Mouse (Mus musculus): ENCODE measurements at regions not wholly inside any gene's neighbourhood (a gene's known extent, or its start where the extent isn't known, plus 50 kb on each side); places are given as distances from the start of the nearest gene placed in this dataset.
A peak's percentile ranks its signal among the peaks of the same experiment; 100 is the strongest.

DNA sequence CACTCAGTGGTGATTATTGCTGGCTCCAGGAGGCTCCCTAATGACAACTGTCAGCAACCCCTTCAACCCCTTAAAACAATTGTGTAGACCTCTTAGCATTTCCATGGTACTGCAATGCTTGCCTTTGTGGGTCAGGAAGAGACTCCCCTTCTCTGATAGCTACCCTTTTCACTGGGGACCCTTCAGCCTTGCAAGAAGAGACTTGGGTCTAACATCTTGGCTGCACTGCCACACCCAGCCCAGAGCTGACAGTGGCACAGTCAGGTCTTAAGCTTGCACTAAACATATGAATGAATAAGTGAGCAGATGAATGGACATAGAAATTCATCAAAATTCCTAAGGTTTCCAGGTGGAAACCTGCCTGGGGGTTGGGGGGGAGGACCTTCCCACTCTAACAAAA, 209.0 kb downstream of the Insig2 start:
- ATAC-seq (ENCODE audit: insufficient number of reproducible peaks, low FRiP score, low TSS enrichment), result no peak

DNA sequence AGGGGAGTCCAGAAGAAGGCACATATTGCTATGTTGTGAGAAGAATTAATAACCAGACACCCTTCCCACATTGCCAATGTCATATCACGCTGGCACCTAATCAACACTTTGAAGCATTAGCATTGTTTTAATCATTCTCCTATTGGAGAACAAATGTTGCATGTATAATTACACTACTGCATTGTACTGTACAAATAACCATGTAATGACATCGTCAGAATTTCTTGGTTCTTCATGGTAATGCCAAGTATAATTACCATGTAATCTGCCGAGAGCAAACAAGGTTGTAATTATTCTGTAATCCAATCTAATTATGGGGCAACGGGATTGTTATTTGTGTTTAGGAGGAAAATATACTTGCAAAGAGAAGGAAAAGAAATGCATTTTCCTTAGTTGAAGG, 196.1 kb downstream of the Insig2 start:
- ATAC-seq (ENCODE audit: insufficient number of reproducible peaks, low FRiP score, low TSS enrichment), result no peak

DNA sequence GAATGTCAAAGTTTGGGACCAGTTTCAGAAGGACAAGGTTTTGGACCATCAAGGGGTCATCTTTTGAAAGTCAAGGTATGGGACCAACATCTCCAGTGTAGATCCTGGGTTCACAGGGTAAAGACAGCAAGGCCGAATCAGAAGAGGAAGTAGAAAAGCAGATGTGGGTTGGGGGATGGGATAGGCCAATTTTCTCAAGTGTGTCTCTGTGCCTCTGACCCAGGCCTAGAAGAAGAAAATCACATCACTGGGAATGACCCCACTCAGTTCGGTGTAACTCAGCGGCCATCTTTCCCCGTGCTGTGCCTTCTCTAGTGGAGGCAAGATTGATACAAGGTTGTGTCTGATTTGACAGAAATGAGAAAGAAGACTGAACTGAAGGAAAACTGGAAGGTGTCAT, 195.5 kb downstream of the Insig2 start:
- ATAC-seq (ENCODE audit: insufficient number of reproducible peaks, low FRiP score, low TSS enrichment), result no peak

- ATAC-seq (ENCODE audit: insufficient number of reproducible peaks, low FRiP score, low TSS enrichment), result no peak
Observed at GRCm38 (mm10) chr1:121144981-121145380, 187.4 kb downstream of the Insig2 start.

DNA sequence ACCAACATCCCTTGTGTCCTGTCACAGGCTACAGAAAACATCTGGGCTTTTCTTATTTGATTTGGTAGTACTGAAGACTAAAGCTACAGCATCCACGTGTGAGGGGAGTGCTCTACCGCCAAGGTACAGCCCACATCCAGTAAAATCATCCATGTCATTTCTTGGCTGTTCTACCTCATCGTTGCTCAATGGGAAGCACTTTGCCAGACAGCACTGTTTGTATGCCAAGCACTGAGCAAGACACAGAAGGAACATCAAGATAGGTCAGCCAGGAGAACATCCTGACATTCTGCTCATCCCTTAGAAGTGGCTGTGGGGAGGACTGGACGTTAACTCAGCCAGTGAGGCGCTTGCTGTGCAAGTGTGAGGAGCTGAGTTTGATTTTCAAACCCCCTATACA, 178.9 kb downstream of the Insig2 start:
- ATAC-seq (ENCODE audit: insufficient number of reproducible peaks, low FRiP score, low TSS enrichment), result no peak

DNA sequence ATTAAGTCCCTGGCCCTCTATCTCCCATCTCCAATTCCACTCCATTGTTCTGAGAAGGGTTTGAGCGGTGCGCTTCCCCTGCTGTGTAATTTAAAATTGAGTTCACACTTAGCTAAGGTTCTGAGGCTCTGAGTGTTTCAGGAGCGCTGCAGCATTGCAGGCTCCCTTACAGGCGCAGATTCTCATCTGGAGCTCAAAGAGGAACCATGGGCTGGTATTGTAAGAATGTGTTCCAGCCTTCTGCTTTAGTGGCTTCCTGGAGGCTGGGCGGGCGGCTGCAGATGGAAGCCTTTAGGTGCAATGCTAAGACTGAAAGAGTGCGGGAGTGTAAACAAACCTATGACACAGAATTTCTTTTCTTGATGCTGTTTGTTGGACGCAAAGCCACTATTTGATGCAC, 177.8 kb downstream of the Insig2 start:
- ATAC-seq (ENCODE audit: insufficient number of reproducible peaks, low FRiP score, low TSS enrichment), result no peak

DNA sequence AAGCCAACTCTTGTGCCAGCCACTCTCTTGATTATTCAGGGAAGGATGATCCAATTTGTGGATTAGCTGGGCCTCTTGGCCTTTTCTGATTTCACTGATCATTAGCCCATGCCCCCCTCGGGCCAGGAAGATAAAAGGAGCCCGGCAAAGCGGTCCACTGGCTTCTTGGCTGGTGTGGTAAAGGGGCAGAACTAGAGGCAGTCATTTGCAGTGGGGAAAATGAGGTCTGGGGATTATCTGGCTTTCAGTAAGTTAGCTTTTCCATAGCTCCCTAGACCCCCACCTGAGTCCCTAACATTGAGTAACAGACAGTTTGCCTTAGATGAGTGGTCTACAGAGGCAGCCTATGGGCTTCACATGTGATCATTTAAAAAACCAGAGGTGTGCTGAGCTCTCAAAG, 163.7 kb downstream of the Insig2 start:
- no peak for ATAC-seq (ENCODE audit: insufficient number of reproducible peaks, low FRiP score, low TSS enrichment)

DNA sequence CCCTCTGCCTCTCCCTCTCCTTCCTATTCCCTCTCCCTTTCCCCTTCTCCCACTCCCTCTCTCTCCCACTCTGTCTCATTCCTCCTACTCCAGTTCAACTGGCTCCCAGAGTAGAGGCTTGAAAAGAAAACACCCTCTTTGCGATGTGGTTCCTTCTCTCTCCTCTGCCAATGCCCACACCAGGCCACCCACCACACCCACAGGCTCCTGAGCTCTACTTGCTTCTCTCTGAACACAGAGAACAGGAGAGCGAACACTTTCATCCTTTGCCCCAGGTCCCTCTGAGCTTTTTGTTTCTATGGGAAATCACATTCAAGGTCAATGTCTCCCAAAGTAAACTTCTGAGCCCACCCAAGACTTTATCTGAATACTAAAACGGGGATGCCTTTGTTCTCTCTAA, 155.8 kb downstream of the Insig2 start:
- ATAC-seq (ENCODE audit: insufficient number of reproducible peaks, low FRiP score, low TSS enrichment), result no peak

DNA sequence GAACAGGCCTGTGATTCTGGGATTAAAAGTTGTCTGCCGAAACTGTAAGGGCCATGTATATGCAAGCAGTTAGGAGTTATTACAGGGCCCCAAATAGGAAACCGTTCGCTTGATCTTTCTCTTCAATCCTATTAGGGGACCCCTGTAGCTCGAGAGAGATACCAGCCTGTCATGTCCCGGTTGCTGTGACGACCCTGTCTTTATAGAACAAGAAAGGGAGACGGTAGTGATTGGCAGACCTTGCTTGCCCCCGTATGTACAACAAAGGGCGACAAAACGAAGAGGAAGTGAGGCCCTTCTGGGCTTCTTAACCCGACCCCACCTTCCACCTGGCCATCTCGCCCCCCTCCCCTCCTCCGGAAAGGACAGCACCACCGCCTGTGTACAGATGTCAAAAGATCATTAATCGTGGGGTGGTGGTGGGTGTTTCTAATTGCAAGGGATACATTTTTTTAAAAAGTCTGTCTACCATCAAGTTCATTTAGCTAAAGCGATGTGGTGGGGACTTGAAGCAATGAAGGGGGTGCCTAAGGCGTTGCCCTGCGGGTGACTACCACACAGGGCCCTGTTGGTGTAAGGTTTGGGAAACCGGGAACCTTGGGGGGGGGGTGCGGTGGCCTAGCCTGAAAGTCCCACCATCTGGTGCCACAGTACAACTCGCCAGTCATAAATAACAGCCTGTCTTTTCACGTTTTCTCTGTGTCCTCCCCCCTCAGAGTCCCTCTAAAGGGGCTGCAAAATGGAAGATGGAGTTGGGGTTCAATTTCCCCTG, 155.1 kb downstream of the Insig2 start:
- no peak for ATAC-seq (ENCODE audit: insufficient number of reproducible peaks, low FRiP score, low TSS enrichment)

GRCm38 (mm10) chr1:121177908-121178311, 154.5 kb downstream of the Insig2 start:
- ATAC-seq (ENCODE audit: insufficient number of reproducible peaks, low FRiP score, low TSS enrichment), result no peak

DNA sequence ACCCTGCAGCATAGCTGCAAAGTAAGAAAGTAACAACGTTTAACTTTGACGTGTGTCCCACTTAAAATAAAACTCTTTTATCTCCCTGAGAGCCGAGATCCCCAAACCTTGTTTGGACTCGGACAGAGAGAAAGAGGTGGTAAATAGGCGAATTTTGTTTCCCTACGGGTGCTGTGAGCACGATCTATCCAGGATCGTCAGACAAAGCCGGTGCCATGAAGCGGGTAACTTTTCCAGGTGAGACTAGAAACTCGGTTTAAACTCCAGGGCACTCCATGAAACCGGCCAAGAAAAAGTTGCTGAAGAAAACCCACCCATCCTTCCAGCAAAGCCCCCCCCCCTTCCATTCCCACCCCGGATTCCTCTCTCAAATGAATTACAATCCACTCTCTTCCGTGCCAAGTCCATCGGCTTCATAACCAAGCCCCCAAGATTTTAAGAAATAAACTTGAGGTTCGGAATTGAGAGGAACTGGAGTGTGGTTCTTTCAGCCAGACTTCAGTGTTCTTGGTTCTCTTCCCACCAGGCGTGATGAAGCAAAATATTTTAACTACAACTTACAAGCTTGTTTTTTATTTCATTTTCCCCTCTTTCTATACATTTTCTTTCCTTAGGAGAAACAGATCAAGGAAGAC, 153.7 kb downstream of the Insig2 start:
- no peak for ATAC-seq (ENCODE audit: insufficient number of reproducible peaks, low FRiP score, low TSS enrichment)

- 0 out of 2 replicates have a peak, but pooled peaks have one; percentile 59 for ATAC-seq (ENCODE audit: insufficient number of reproducible peaks, low FRiP score, low TSS enrichment)
Observed at GRCm38 (mm10) chr1:121180273-121181030, 151.9 kb downstream of the Insig2 start.

- no peak for ATAC-seq (ENCODE audit: insufficient number of reproducible peaks, low FRiP score, low TSS enrichment)
Observed at GRCm38 (mm10) chr1:121188895-121189294, 143.5 kb downstream of the Insig2 start.

GRCm38 (mm10) chr1:121194800-121195199, 137.6 kb downstream of the Insig2 start:
- ATAC-seq (ENCODE audit: insufficient number of reproducible peaks, low FRiP score, low TSS enrichment), result no peak

DNA sequence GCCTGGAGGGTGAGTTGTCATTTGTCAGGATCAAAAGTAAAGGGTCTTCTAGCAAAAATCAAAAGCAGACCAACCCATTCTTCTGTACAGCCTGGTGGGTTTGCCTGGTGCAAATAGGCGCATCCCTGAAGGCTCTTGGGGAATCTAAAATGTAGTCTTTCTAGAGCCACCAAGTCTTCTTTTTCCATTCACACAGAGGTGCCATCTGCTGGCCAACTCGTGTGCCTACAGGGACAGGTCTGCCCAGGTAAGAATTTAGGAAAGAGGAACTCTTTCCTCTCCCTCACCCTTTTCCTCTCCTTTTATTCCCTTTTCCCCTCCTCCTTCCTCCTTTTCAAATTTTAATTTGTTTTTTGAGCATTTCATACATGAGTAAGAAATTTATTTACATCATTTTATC, 116.5 kb downstream of the Insig2 start:
- 0 out of 2 replicates have a peak, but pooled peaks have one; percentile 26 for ATAC-seq (ENCODE audit: insufficient number of reproducible peaks, low FRiP score, low TSS enrichment)

GRCm38 (mm10) chr1:121224250-121224649, 108.1 kb downstream of the Insig2 start:
- no peak for ATAC-seq (ENCODE audit: insufficient number of reproducible peaks, low FRiP score, low TSS enrichment)

DNA sequence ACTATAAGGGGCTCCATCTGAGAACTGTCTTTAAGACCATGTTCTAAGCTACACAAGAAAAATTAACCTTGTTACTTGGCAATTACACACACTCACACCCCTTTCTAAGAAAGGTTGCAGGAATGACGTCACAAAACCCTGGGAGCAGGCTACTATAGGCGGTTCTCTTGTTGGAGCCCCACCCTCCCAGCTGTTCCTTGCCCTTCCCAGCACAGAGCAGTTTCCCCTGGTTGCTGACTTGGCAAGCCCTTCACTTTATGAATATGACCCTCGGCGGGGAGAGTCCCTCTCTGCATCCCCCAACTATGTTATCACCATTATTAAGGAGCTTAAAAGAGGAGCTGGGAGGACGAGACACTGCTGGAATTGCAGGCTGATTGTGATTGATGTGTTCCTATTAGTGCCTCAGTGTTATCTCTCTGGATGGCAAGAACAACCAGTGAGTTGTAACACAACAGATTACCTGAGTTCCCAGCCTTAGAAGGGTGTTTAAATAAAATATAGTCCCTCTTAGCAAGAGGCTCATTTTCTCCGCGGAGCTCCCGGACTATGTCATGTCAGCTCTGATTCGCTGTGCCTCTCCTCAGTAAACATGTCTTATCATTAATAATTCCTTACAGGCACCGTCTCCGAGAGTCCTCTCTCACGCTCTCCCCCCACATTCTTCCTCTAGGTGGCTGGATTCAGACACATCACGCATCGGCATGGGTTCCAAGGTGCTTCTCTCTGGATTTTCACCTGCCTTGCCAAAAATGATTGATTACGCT, 105.7 kb downstream of the Insig2 start:
- ATAC-seq (ENCODE audit: insufficient number of reproducible peaks, low FRiP score, low TSS enrichment), result no peak

GRCm38 (mm10) chr1:121227233-121227594, 105.2 kb downstream of the Insig2 start:
- no peak for ATAC-seq (ENCODE audit: insufficient number of reproducible peaks, low FRiP score, low TSS enrichment)

DNA sequence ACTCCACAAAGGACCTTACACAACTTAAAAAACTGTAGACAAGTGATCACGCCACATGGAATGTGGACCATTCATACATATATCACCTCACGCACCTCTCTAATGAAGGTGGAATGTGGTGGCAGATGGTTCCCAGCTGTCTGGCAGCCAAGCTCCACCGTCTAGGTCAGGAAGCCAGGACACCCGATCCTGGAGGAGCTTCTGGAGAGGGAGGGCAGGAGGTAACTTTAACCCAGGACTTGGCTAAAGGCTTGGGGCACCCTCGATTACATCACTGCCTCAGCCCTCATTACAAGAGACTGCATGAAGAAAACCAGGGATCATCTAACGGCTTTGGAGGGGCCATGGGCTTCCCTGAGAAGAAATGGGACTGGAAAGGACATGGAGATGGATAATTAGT, 88.8 kb downstream of the Insig2 start:
- ATAC-seq (ENCODE audit: insufficient number of reproducible peaks, low FRiP score, low TSS enrichment), result no peak

GRCm38 (mm10) chr1:121247556-121247955, 84.8 kb downstream of the Insig2 start:
- no peak for ATAC-seq (ENCODE audit: insufficient number of reproducible peaks, low FRiP score, low TSS enrichment)

GRCm38 (mm10) chr1:121249081-121249480, 83.3 kb downstream of the Insig2 start:
- no peak for ATAC-seq (ENCODE audit: insufficient number of reproducible peaks, low FRiP score, low TSS enrichment)
